Mouse (Mus musculus) myocyte (in vitro differentiated cells): Measurements from ENCODE around the gene Myo10.

Experiments used
- POLR2A ChIP-seq: IDR thresholded peaks from one replicate; pipeline ENCODE4 v1.6.1; 2011; ENCODE audit warnings: low read depth, mild to moderate bottlenecking, control low read depth, moderate library complexity; ENCODE audit not compliant: insufficient read length
- TCF12 ChIP-seq: IDR thresholded peaks from one replicate; pipeline ENCODE4 v1.6.1; 2011; ENCODE audit warnings: mild to moderate bottlenecking, control low read depth; ENCODE audit not compliant: poor library complexity, insufficient read depth, severe bottlenecking

GRCm38 (mm10) chr15:25809669-25810068, 187.3 kb downstream of the Myo10 start:
- no peak for TF ChIP-seq TCF12
- TF ChIP-seq POLR2A = no peak
